Mouse (Mus musculus) heart, postnatal 4 days (tissue): ENCODE measurements around the gene B3glct. TPM values are rescaled to one million over a fixed set of nuclear protein-coding genes. Genes with fewer than 3 reads are reported as not detected.

ENCODE experiments used
- DNase-seq: peaks from one replicate; pipeline ENCODE4 v3.0.0; 2021
- total RNA-seq, 2 experiments: library from RNA; stranded (reverse); gene quantifications; 2 replicates each; pipeline ENCODE4 v1.2.3; 2021

B3glct gene
- total RNA-seq, 2 experiments from 2014 or later, result 13.0 to 14.0 TPM

GRCm38 (mm10) chr5:149751861-149752260 lies 73.8 kb downstream of the B3glct start:
- no peak for DNase-seq

- DNase-seq, result no peak
Observed at GRCm38 (mm10) chr5:149753073-149753472, 75.0 kb downstream of the B3glct start.

- DNase-seq, result no peak
Observed at GRCm38 (mm10) chr5:149767116-149767515, 89.1 kb downstream of the B3glct start.

- no peak for DNase-seq
Observed at GRCm38 (mm10) chr5:149767651-149768301, 89.7 kb downstream of the B3glct start.

- no peak for DNase-seq
Observed at GRCm38 (mm10) chr5:149769666-149770065, 91.6 kb downstream of the B3glct start.

- DNase-seq, result no peak
Observed at GRCm38 (mm10) chr5:149776038-149776437, 98.0 kb downstream of the B3glct start.

- no peak for DNase-seq
Observed at GRCm38 (mm10) chr5:149779740-149780139, 101.7 kb downstream of the B3glct start.

GRCm38 (mm10) chr5:149780411-149780810 lies 102.4 kb downstream of the B3glct start:
- no peak for DNase-seq

GRCm38 (mm10) chr5:149790087-149790486 lies 112.1 kb downstream of the B3glct start:
- DNase-seq, result no peak

- DNase-seq, result no peak
Observed at GRCm38 (mm10) chr5:149810071-149810470, 132.0 kb downstream of the B3glct start.

GRCm38 (mm10) chr5:149811835-149812234 lies 133.8 kb downstream of the B3glct start:
- no peak for DNase-seq

Other genes with a start within 250 kb of the B3glct start
- gene Tex26, start 238.6 kb upstream of the B3glct start, total RNA-seq, result under 1 TPM in 1 of 2 experiments, not detected in 1; 0.60 TPM
- under 1 TPM in 1 of 2 experiments, not detected in 1; 0.14 TPM for gene Wdr95, start 149.6 kb upstream of the B3glct start, total RNA-seq
- 10 to 100 TPM; 16.7 to 19.0 TPM for gene Hsph1, start 41.9 kb upstream of the B3glct start, total RNA-seq